Mouse (Mus musculus): Measurements from ENCODE around the gene Itk. TPM values are rescaled to one million over a fixed set of nuclear protein-coding genes. Genes with fewer than 3 reads are reported as not detected.

Gene Itk
- polyA plus RNA-seq, 1 experiment from 2014 or later: not detected

DNA sequence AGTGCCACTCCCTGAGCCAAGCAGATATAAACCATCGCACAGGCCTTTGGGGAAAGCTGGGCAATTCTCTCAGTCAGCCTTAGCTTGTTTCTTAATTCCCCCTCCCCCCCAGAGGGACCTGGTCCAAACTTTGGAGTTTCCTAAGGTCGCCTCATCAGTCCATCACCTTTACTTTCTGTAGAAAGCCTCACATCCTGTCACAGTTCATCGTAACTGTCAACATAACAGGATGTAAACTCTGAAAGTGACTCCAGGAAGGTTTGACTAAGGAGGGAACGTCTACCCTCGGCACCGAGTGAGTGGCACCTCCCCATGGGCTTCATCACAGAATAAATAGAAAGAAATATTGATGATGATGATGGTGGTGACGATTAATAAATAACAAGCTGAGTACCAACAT is 81.5 kb downstream of the Itk start:
- H3K36me3 ChIP-seq (ENCODE audit: control insufficient read depth, insufficient read depth, low read length): no peaks in the 10 kb centered on the region
- no peaks in the 10 kb centered on the region for H3K9me3 ChIP-seq (ENCODE audit: control insufficient read depth, low read length)
- no peak overlapping the region for H3K9ac ChIP-seq (replicated peaks; ENCODE audit: low read depth, low read length)
- H3K4me2 ChIP-seq (ENCODE audit: low read depth, low read length): no peak overlapping the region
- no peak overlapping the region for H3K27ac ChIP-seq (ENCODE audit: low read depth, low read length)
- WGBS: 96% methylated on average over 7 of the region's 7 CpGs
- no peak for ATAC-seq (ENCODE audit: low read depth)
- peaks cover 3% of the 10 kb centered on the region; the same call in 1 of the 2 replicates for H3K27me3 ChIP-seq (ENCODE audit: control insufficient read depth, insufficient read depth, low read length)
- peaks cover 21% of the 10 kb centered on the region for H3K4me1 ChIP-seq (ENCODE audit: control insufficient read depth, insufficient read depth, low read length)
- no peak overlapping the region for H3K4me3 ChIP-seq (ENCODE audit: low read depth, low read length)

DNA sequence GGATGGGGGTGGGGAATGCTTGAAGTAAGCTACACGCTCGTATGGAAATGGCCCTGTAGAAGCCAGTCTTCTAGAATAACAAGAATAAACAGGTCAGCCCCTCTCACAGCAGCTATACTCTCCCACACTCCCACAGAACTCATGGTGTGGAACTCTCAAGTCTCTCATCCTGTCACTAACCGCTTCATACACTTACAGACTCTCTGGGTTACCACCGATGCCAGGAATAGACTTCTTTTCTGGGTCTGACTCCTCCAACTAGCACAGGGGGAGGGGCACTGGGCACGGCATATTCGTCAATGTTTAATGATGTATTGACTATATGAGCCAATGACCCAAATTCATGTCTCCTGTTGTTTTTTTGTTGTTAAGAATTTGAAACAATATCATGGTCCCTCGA is 82.5 kb downstream of the Itk start:
- Histone ChIP-seq H3K36me3 (ENCODE audit: control insufficient read depth, insufficient read depth, low read length) (no peaks in the 10 kb centered on the region), H3K4me1 (ENCODE audit: control insufficient read depth, insufficient read depth, low read length) (peaks cover 19% of the 10 kb centered on the region), H3K27me3 (ENCODE audit: control insufficient read depth, insufficient read depth, low read length) (peaks cover 3% of the 10 kb centered on the region; the same call in 1 of the 2 replicates), H3K9ac (replicated peaks; ENCODE audit: low read depth, low read length) (no peak overlapping the region), H3K27ac (ENCODE audit: low read depth, low read length) (no peak overlapping the region), H3K4me3 (ENCODE audit: low read depth, low read length) (no peak overlapping the region), H3K9me3 (ENCODE audit: control insufficient read depth, low read length) (no peaks in the 10 kb centered on the region), H3K4me2 (ENCODE audit: low read depth, low read length) (no peak overlapping the region)
- no peak for ATAC-seq (ENCODE audit: low read depth)
- 88% methylated on average over 7 of the region's 7 CpGs for WGBS

DNA sequence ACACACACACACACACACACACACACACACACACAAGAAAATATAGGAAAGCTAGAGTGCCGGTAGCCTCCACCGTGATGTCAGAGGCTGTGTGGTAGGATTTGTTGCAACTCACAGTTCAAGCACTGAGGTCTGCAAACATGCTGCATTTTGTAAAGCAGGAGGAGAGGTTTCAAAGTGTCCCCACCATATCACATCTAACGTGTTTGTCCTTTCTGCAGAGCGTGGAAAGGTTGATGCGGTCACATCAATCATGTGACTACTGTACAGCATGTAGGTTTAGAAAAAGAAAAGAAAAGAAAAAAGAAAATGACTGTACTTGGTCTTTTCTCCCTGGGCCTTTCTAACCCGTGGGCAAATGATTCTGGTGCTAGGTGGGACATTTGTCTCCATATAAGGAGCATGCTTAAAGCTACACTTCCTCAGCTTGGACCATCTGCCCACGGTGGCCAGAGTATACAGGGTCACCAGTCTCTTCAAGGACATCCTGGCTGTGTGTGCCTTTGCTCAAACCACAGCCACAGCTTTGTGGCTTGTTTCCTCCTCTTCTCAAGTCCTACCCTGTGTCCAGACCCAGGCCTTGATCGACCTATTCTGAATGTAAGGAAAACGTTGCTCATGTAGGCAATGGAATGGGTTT is 83.3 kb downstream of the Itk start:
- Histone ChIP-seq H3K9me3 (ENCODE audit: control insufficient read depth, low read length) (no peaks in the 10 kb centered on the region), H3K4me3 (ENCODE audit: low read depth, low read length) (no peak overlapping the region), H3K27me3 (ENCODE audit: control insufficient read depth, insufficient read depth, low read length) (no peaks in the 10 kb centered on the region), H3K36me3 (ENCODE audit: control insufficient read depth, insufficient read depth, low read length) (no peaks in the 10 kb centered on the region), H3K9ac (replicated peaks; ENCODE audit: low read depth, low read length) (no peak overlapping the region), H3K4me1 (ENCODE audit: control insufficient read depth, insufficient read depth, low read length) (peaks cover 19% of the 10 kb centered on the region), H3K4me2 (ENCODE audit: low read depth, low read length) (no peak overlapping the region), H3K27ac (ENCODE audit: low read depth, low read length) (no peak overlapping the region)
- WGBS: 77% methylated on average over 9 of the region's 9 CpGs
- ATAC-seq (ENCODE audit: low read depth): no peak

DNA sequence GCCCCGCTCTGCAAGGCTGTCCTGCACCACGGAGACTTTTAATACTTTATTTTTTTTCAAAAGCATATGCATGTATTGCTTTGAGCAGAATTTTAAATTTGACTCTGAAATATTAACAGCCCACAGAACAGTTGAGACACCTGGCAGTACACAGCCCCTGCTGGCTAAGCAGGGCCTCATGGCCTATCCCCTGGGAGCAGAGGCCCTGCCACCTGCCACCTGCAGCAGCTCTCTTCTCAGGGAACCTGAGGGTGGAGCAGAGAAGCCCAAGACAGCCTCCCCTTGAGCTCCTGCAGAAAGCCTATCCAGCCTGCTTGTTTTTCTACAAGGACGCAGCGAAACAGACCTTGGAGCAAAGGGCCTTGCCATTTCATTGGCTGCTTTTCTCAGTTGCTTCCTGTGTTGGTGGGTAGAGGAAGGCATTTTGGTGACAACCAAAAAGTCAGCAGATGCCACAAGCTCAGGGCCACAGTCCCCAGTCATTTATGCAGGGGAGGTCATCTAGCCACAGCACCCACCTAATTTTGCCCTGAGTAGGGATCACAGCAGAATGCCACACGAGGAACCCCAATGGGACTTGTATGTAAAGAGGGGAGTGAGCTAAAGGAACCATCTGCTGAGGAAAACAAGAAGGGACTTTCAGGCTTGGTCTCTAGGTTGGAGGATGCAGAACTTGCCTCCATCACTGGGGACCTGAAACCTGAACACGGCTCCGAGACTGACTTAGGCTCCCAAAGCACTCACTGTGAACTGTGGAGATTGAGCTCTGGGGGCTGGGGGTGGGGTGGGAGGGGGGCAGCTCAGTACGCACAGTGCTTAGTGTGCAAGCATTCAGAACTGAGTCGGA is 84.2 kb downstream of the Itk start:
- ATAC-seq (ENCODE audit: low read depth): no peak
- 79% methylated on average over 9 of the region's 9 CpGs for WGBS
- H3K4me2 ChIP-seq (ENCODE audit: low read depth, low read length): no peak overlapping the region
- H3K36me3 ChIP-seq (ENCODE audit: control insufficient read depth, insufficient read depth, low read length): no peaks in the 10 kb centered on the region
- no peak overlapping the region for H3K4me3 ChIP-seq (ENCODE audit: low read depth, low read length)
- H3K4me1 ChIP-seq (ENCODE audit: control insufficient read depth, insufficient read depth, low read length): peaks cover 16% of the 10 kb centered on the region
- H3K27me3 ChIP-seq (ENCODE audit: control insufficient read depth, insufficient read depth, low read length): no peaks in the 10 kb centered on the region
- no peak overlapping the region for H3K27ac ChIP-seq (ENCODE audit: low read depth, low read length)
- no peak overlapping the region for H3K9ac ChIP-seq (replicated peaks; ENCODE audit: low read depth, low read length)
- H3K9me3 ChIP-seq (ENCODE audit: control insufficient read depth, low read length): no peaks in the 10 kb centered on the region

GRCm38 (mm10) chr11:46304093-46304492 is 85.2 kb downstream of the Itk start:
- Histone ChIP-seq H3K9me3 (ENCODE audit: control insufficient read depth, low read length) (no peaks in the 10 kb centered on the region), H3K9ac (replicated peaks; ENCODE audit: low read depth, low read length) (no peak overlapping the region), H3K4me3 (ENCODE audit: low read depth, low read length) (no peak overlapping the region), H3K27ac (ENCODE audit: low read depth, low read length) (no peak overlapping the region), H3K4me2 (ENCODE audit: low read depth, low read length) (no peak overlapping the region), H3K27me3 (ENCODE audit: control insufficient read depth, insufficient read depth, low read length) (no peaks in the 10 kb centered on the region), H3K4me1 (ENCODE audit: control insufficient read depth, insufficient read depth, low read length) (peaks cover 8% of the 10 kb centered on the region), H3K36me3 (ENCODE audit: control insufficient read depth, insufficient read depth, low read length) (no peaks in the 10 kb centered on the region)
- ATAC-seq (ENCODE audit: low read depth): no peak
- 80% methylated on average over 10 of the region's 10 CpGs for WGBS

- Histone ChIP-seq H3K4me3 (ENCODE audit: low read depth, low read length) (no peak overlapping the region), H3K4me2 (ENCODE audit: low read depth, low read length) (no peak overlapping the region), H3K9me3 (ENCODE audit: control insufficient read depth, low read length) (no peaks in the 10 kb centered on the region), H3K4me1 (ENCODE audit: control insufficient read depth, insufficient read depth, low read length) (peaks cover 9% of the 10 kb centered on the region; the same call in 1 of the 2 replicates), H3K27me3 (ENCODE audit: control insufficient read depth, insufficient read depth, low read length) (no peaks in the 10 kb centered on the region), H3K9ac (replicated peaks; ENCODE audit: low read depth, low read length) (no peak overlapping the region), H3K27ac (ENCODE audit: low read depth, low read length) (no peak overlapping the region), H3K36me3 (ENCODE audit: control insufficient read depth, insufficient read depth, low read length) (no peaks in the 10 kb centered on the region)
- 92% methylated on average over 9 of the region's 9 CpGs for WGBS
- no peak for ATAC-seq (ENCODE audit: low read depth)
Observed at GRCm38 (mm10) chr11:46302471-46302870, 86.8 kb downstream of the Itk start.

DNA sequence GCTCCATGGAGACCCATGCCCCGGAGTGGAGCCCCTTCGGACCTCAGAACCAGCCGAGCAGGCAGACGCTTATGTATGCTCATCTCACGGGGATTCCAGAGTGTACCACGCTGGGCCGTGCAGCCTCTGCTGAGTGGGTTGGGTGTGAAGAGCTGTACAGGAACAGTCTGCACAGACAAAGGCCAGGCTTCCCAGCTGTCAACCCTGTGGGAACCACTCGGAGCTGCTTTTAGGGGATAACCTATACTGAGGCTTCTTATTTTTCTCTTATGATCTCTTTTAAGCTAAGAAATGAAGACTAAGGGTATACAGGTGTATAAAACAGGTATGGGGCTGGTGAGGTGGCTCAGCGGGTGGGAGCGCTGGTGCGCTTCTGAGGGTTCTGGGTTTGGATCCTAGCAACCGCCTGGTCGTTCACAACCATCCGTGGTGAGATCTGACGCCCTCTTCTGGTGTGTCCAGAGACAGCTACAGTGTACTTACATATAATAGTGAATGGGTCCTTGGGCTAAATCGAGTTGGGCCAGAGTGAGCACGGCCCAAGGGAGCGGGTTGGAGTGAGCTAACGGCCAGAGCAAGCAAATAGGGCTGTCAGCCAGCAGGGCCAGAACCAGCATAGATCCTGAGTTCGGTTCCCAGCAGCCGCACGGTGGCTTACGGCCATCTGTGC is 87.6 kb downstream of the Itk start:
- no peak for ATAC-seq (ENCODE audit: low read depth)
- Histone ChIP-seq H3K27ac (ENCODE audit: low read depth, low read length) (no peak overlapping the region), H3K4me1 (ENCODE audit: control insufficient read depth, insufficient read depth, low read length) (peaks cover 9% of the 10 kb centered on the region; the same call in 1 of the 2 replicates), H3K9ac (replicated peaks; ENCODE audit: low read depth, low read length) (no peak overlapping the region), H3K9me3 (ENCODE audit: control insufficient read depth, low read length) (no peaks in the 10 kb centered on the region), H3K4me3 (ENCODE audit: low read depth, low read length) (no peak overlapping the region), H3K4me2 (ENCODE audit: low read depth, low read length) (no peak overlapping the region), H3K27me3 (ENCODE audit: control insufficient read depth, insufficient read depth, low read length) (no peaks in the 10 kb centered on the region), H3K36me3 (ENCODE audit: control insufficient read depth, insufficient read depth, low read length) (no peaks in the 10 kb centered on the region)
- WGBS: 85% methylated on average over 23 of the region's 23 CpGs

DNA sequence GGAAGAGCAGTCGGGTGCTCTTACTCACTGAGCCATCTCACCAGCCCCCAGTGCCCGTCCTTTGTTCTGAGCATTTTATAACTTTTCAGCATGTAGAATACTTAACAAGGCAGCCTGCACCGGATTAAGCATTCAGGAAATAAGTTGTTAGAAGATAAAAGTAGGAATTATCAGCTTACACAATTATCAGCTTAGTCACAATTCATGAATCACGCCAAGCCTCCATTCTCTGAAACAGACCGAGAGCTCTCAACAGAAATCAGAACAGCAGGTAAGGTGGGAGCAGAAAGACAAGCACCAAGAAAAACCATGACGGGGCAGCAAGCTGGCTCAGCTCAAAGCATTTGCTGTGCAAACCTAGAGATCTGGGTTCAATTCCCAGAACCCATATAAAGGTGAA is 89.4 kb downstream of the Itk start:
- Histone ChIP-seq H3K4me2 (ENCODE audit: low read depth, low read length) (no peak overlapping the region), H3K27ac (ENCODE audit: low read depth, low read length) (no peak overlapping the region), H3K27me3 (ENCODE audit: control insufficient read depth, insufficient read depth, low read length) (no peaks in the 10 kb centered on the region), H3K36me3 (ENCODE audit: control insufficient read depth, insufficient read depth, low read length) (no peaks in the 10 kb centered on the region), H3K4me1 (ENCODE audit: control insufficient read depth, insufficient read depth, low read length) (peaks cover 6% of the 10 kb centered on the region; the same call in 1 of the 2 replicates), H3K9ac (replicated peaks; ENCODE audit: low read depth, low read length) (no peak overlapping the region), H3K9me3 (ENCODE audit: control insufficient read depth, low read length) (no peaks in the 10 kb centered on the region), H3K4me3 (ENCODE audit: low read depth, low read length) (no peak overlapping the region)
- WGBS: 84% methylated on average over 6 of the region's 6 CpGs
- ATAC-seq (ENCODE audit: low read depth): no peak

All from neural tube, embryonic 14.5 days (tissue).